Mouse (Mus musculus) CD8-positive naive resting alpha-beta T cell, adult 2 months (primary cell): ENCODE results near the gene Pcbp4.

Experiments
- DNase-seq, 2 experiments: peaks; one replicate each; pipeline ENCODE4 v3.0.0; 2022; ENCODE audit warnings: low read depth in 2 of 2, low spot score in 2 of 2

The Pcbp4 gene

DNA sequence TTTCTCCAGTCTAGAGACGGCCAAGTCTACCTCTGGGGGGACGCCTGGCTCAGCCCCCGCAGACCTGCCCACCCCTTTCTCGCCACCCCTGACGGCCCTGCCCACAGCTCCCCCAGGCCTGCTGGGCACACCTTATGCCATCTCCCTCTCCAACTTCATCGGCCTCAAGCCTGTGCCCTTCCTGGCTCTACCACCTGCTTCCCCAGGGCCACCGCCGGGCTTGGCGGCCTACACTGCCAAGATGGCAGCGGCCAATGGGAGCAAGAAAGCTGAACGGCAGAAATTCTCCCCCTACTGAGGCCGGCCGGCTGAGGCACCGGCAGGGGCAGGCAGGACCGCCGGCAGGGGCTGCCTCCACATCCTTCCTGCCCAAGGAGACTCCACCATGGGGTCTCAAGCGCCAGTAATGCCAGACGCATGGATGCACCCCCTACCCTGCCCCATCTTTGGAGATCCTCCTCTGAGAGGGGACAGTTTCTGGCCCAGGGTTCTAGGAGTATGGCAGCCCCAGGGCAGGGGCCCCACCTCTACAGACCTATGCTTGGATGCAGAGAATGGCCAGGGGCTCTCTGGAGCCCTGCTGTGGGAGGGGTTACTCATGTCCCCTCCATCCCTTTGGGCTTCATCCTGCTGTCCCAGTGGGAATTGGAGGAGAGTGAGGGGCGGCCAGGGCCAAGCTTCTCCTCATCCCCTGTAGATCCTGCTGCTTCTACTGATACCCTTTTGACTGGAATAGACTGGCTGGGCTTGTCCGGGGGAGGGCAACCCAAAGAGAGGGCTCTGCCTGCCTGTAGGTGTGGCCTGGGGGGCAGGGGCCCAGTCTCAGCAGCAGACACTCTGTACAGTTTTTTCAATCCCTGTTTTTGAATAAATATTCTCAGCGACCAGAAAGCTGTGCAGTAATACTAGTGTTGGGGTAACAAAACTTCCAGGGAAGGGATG lies 10.3 kb downstream of the Pcbp4 start:
- no peak for DNase-seq

DNA sequence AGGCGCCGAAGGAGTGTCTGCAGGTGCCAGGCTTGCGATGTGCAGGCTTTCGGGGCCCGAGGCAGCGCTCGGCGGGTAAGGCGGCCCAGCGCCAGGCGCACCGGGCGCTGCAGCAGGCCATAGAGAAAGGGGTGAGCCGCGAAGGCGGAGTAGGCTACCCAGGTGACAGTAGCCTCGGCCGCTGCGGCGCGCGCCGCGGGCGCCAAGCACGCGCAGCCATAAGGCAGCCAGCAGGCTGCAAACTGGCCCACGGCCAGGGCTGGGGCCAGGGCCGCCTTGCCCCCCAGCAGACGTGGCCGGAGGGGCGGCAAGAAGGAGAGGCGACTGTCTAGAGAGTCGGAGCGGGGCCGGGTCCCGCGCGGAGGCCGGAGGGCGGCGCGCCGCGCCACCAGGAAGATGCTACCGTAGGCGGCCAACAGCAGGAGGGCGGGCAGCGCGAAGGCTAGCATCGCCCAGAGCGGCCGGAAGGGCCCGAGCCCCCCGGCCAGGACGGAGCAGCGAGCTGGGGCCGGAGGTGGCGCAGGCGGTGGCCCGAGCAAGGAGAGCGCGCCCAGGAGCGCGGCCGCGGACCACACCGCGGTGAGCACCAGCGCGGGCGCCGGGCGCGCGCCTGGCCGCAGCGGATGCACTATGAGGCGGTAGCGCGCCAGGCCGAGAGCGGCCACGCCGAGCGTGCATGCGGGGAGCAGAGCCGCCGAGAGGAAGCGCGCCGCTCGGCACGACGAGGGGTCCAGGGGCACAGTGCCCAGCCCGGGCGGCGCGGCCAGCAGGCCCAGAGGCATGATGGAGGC lies 11.9 kb downstream of the Pcbp4 start:
- no peak for DNase-seq

DNA sequence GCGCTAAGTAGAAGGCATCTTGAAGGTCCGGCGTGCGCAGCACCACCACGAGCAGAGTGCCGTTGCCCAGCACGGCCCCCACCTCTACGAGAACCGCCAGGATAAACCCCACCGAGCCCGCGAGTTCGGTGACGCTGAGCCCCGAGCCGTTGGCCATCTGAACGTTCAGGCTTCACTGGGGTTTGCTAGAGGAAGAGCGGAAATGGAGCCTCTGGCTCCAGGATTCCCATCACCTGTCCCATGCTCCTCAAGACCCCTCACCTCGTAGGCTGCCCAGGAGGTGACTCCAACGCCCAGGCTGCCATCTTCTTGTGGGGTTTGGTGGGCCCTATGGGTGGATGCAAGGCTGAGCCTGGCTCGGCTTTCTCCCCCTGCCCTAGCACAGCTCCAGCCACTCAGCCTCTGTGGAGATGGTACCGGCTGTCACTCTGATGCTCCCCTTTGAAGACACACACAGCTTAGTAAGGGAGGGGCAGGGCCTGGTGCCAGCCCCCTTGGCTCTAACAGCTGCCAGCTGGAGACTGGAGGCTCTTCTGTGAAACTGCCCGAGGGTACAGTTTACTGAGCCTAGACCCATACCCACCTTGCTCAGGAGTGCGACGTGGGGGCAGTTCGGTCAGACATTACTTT lies 12.6 kb downstream of the Pcbp4 start, which contains the start of gene Gpr62:
Gene Gpr62 (minus strand): TSS at position 368 of the 630 bp plus-strand sequence.
- DNase-seq = no peak

DNA sequence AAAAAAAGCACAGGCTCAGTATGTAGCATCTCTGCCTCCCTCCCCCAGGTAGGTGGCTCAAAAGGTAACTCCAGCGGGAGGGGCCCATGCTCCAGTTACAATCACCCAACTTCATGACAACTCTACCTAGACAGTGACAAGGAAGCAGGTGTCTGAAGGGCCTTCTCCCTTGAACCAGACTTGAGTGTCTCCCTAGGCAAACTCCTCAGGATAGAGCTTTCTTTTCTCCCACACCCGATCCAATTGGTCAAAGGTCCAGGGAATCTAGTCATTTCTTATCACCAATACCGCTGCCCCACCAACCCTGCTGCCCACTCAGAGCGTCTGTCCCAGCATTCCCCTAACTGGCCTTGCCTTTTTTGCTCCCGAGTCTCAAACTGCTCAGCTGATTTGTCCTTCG lies 13.6 kb downstream of the Pcbp4 start:
- DNase-seq = no peak

DNA sequence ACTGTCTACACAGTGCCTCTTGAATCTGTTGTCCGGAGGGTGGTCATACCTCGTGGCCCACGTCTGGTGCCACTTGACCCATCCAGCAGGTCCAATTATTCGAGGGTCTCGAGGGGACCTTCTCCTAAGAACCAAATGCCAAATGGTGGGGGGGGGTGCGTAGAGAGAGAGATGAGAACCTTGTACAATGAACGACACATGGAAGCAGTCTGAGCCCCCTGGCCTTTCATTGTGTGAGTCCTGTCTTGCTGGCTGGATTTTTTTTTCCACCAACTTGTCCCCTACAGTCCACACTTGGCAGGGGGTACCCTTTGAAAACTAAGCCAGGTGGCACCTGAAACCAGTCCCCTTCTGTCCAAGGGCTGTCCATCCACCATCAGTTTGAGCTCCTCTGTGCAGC lies 14.7 kb downstream of the Pcbp4 start:
- no peak for DNase-seq

DNA sequence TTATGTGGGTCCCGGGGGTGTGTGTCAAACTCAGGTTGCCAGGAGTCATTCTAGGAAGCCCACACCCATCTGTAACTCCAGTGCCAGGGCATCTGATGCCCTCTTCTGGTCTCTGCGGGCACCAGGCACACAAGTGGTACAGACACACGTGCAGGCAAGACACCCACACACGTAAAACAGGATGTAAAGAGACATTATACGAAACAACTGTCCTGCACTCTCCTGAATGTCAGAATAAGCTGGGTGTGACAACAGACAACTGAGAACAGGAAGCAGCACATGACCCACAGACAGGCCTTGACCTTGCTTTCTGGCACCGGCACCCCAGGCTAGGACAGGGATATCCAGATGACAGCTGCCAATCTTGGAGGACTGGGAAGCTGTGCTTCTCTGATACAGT lies 16.2 kb downstream of the Pcbp4 start:
- no peak for DNase-seq

DNA sequence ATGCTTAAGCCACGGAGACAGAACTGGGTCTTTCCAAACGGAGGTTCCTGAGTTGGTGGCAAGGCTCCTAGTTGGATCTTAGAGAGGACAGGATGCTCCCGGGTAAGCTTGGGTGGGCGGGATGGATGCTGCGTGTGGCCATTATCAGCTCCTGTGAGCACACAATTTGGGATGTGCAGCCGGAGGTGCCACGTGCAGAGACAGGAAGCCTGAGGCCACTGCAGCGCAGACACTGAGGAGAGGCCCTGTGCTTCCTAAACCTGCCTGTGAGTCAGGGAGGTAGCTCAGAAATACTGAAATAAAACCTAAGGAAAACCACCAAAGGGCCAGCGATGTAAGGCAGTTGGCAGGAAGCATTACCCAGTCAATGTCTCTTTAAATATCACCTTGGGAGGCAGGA lies 16.7 kb downstream of the Pcbp4 start:
- DNase-seq = no peak

DNA sequence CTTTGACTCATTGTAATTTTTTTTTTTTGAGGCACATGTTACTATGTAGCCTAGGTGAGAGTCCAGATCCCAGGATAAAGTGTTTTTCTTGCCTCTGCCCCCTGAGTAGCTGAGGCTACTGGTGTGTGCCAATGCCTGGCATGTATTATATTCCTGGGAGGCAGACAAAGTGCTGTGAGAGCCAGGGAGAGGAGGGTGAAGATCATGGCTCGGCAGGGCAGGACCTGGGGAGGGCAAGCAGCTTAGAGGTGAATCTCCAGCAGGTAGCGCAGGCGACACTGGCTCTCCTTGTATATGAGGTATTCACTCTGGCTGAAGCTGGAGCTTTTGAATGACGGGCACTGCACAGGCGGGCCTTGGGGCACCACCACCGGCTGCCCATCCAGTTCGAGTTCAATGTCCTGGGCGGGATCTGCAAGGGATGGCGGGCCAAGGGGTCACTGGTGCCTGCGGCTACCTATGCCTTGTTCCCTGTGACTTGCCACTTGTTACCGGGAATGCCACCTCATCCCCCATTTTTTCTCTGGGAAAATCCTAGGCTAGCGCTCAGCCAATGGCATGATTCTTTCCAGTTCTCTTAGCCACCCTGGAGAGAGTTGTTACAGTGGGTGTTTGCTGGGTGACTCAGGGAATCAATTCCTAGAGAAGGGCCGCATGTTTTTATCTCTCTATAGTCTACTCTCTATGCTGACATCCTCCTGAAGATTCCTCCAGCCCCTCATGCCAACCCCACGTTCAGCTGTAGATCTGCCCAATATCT lies 18.1 kb downstream of the Pcbp4 start:
- DNase-seq = no peak

DNA sequence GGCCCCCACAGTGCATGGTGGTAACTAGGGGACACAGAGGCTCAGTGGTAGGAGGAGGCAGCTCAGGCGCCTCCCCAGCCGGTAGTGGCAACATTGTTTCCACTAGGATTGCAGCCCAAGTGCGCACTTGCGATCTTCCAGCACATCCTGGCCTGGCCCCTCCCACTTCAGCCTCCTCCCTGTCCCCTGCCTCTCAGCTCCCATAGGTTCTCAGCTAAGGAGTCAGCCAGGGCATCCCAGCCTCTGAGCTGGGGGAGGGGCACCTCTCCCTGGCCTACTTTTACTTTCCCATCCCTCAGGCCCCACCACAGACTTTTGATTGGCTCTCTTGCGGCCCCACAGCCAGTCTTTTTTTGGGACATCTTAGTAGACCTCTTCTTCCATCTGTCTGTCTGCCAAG lies 18.8 kb downstream of the Pcbp4 start:
- no peak for DNase-seq

DNA sequence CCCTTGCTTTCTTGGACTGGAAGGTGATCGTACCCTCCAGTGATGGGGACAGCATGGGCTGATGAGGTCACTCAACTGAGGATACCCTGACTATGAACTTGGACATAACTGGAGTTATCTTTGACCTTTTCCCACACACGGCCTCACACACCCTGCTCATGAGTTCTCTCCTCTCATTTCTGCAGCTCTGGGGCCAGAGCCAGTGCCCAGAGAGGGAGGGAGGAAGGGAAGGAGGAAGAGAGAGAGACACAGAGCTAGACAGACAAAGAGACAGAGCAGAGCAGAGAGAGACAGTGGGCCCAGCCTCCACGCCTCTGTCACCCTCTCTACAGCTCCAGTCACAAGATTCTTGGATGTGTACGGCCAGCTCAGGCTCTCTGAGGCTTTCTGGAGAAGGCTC lies 19.2 kb downstream of the Pcbp4 start:
- DNase-seq = no peak

DNA sequence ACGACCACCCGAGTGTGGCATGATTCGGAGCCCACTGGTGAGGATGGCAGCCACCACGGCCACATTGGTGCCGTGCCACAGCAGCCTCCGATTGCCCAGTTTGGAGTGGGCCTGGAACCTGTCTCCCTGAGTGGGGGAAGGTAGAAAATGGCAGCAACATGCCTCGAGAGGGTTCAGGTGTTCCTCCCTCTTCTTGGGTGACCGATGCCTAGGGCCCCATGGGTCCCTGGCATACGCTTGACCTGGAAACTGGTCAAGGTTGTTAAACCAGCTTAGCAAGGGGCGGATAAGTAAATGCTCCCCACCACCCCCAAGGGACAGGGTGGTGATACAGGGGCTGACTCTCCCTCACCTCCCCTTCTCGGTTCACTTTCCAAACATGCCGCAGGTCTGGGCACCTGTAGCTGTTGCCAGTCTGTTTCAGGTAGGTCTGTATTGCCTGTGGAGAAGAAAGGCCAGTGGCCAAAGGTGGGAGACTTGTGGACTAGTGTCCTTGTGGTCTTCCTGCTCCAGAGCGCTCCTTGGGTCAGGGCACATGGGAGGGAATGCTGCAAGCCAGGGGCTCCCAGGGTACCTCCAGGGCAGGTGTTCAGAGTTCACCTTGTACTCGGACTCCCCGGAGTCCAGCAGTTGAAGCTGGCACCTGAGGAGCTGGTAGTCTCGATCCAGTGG lies 20.1 kb downstream of the Pcbp4 start:
- no peak for DNase-seq

DNA sequence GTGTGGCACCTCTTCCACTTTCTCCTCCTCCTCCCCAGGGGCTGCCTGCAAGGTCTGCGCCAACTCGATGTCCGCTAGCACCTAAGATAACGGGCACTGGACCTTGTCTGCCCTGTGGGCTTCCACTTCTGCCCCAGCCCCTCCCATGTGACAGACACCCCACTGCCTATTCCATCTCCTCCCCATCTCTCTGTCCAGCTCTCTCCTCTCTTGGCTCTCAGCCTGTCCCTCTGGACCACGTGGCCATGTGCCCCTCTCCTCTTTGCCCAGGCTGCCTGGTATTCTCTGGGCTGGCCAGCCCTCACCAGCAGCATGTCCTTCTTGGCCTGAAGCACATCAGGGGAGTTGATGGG lies 20.6 kb downstream of the Pcbp4 start:
- DNase-seq = no peak

DNA sequence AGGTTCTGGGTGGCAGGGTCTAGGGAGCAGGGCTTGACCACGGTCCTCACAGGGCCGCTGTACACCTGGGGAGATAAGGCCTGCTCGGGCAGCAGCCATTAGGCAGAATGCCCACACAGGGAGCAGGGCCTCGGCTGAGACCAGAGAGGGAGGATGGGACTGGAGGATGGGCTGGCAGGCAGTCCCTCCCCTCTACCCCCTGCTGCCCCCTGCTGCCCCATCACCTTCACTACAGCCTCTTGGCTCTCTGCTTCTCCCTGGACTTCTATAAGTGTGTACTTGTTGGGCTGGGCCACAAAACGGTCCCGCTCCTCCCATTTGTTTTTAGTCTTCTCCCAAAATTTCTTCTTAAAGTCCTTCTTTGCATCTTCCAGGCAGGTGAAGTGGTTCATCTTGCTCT lies 21.4 kb downstream of the Pcbp4 start:
- peak; percentile 54 to 63 for DNase-seq

DNA sequence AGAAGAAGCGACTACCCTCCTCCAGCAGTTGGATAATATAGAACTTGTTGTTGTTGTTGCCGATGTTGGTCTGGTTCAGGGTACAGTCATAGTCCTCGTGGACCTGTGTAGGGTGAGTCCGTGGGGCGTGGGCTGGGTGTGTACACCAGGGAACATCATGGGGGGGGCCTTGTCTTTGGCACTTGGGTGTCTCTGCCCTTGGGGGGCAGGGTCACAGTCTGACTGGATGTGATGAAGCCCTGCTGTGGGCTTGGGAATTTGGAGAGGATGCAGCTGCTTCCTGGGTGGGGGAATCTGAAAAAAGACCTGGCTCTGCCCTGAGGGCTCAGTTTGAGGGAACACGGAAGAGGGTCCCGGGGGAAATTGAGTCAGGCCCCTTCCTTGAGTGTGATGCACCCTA lies 22.0 kb downstream of the Pcbp4 start:
- no peak for DNase-seq

DNA sequence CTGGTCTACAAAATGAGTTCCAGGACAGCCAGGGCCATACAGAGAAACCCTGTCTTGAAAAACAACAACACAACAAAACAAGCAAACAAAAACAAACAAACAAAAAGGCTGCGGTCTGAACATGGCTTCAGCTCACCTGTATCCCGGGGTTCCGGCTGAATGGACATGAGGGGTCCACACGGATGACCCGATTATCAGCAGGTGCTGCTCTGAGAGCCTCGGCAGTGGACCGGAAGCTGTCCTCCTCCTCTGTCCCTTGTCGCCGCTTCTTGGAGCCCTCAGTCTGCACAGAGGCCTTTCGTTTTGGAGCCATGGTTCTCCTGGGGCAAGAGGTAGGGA lies 22.5 kb downstream of the Pcbp4 start, which contains the start of gene Rrp9:
Gene Rrp9 (plus strand): TSS at position 301 of the 339 bp plus-strand sequence.
- DNase-seq = no peak

DNA sequence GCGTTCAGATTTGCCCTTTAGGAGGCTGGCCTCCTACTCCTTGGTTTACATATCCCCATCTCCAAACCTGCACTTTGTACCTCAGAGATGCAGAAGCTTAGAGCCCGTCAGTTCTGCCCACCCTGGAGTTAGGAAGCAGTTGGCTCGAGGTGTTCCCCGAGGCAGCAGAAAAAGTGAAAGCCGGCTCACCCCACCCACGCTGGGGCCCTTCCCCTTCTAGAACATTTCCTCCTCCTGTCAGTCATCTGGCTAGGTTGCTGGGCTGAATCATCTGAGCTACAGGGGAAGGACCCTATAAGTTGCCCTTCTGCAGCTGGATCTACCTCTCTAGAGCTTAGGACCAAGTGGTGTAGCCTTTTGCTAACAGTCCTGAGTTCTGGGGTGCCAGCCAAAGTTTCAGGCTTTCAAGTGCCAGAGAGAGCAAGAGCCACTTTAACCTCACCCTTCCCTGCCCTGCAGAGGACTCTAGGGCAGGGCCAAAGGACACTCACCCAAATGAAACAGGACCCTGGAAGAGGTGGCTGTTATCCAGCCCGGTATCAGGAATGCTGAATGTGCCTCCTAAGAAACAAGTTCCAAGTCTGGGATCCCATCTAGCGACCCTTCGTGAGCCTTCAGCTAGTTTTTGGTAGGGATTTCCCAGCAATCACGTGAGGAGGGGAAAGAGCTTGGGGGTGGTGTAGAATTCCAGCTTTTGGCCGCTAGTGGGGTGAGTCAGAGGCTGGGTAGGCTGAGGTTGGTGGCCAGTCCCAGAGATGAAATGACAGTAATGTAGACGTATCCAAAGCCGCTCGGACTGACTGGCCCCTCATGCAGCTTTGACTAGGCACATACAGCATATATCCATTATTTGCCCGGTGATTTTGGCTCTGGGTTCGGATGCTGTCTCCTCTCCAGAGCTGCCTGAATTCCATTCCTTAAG lies 23.2 kb downstream of the Pcbp4 start:
- DNase-seq = peak; percentile 40 to 58

DNA sequence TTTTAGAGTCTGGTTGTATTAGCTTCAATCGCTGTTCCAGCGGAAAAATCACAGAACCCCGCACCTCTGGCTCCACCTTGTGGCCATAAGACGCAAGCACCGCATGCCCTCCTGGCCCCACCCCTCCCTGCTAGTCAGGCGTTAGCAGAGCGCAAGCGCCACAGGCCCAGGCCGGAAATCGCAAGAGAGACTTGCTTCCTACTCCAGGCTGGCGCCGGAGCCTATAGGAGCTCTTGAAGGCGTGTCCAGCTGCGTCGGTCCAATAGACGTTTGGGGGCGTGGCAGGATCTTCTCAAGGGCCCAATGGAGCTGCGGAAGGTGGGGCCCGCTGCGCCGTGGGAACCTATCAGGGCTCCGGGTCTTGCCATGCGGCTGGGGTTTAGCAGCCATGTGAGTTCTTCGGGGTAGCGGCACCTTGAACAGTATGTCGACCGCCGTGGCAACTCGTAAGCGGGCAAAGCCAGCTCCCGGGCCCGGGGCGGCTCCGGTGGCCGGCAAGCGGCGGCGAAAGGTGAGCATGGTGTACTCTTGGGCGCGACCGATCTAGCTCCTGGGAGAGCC lies 23.9 kb downstream of the Pcbp4 start, which contains the start of gene Parp3:
Gene Parp3 (minus strand): TSS at position 26 of the 561 bp plus-strand sequence.
- DNase-seq = peak; percentile 97 to 99

DNA sequence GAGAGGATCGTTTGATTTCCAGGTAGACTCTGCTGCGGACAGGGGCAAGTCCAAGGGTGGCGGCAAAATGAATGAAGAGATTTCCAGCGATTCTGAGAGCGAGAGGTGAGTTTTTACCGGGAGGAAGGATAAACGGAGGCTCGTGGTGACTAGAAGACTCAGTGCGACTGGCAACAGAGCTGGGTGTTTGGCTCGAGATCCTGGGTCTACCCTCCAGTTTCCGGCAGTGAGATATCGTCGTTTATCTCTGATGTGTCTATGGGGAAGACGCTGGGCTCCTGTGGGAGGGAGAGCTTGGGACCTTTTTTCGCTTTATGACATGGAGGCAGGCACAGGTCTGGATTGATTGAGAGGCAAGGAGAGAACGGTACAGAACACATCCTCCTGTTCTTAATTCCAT lies 24.6 kb downstream of the Pcbp4 start:
- DNase-seq = no peak

DNA sequence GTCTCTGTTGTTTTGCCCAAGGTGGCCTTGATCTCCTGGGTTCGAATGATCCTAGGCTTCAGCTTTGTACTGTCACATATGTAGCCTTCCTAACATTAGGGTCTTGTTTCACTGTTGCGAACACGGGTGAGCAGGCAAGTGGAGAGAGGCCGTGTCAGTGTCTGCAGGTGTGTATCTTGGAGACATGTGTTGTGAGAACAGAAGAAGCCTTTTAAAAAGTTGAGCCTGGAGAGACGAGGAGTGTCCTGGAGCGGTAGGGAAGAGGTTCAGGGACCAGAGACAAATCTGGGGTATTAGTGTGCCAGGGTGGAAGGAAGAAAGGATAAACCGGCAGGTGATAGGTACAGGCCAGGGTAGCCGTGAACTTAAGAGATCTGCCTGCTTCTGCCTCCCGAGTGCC lies 25.0 kb downstream of the Pcbp4 start:
- DNase-seq = no peak
